Mouse (Mus musculus) C2C12 (cell line): ENCODE data around the gene Atp5d. TPM values are rescaled to one million over a fixed set of nuclear protein-coding genes. Genes with fewer than 3 reads are reported as not detected.

Experiments
- H3K27me3 ChIP-seq: one replicate; pipeline ENCODE4 v1.6.1; 2011; ENCODE audit not compliant: control insufficient read depth, insufficient read depth, insufficient read length
- H3K36me3 ChIP-seq: one replicate; pipeline ENCODE4 v1.6.1; 2011; ENCODE audit not compliant: control insufficient read depth, insufficient read depth
- H3K4me3 ChIP-seq: one replicate; pipeline ENCODE4 v1.5.1; 2011; ENCODE audit warnings: mild to moderate bottlenecking, control low read depth; ENCODE audit not compliant: poor library complexity, insufficient read depth, severe bottlenecking
- H3K79me2 ChIP-seq: one replicate; pipeline ENCODE4 v1.6.1; 2011; ENCODE audit not compliant: control insufficient read depth, insufficient read depth
- H3K79me3 ChIP-seq: one replicate; pipeline ENCODE4 v1.6.1; 2011; ENCODE audit warnings: low read depth, control low read depth
- H3ac ChIP-seq: one replicate; pipeline ENCODE3; 2011; ENCODE audit warnings: low read depth; ENCODE audit not compliant: control insufficient read depth, insufficient read length
- CEBPB ChIP-seq: IDR thresholded peaks from one replicate; pipeline ENCODE4 v1.6.1; 2011; ENCODE audit warnings: low read depth, mild to moderate bottlenecking, control low read depth, moderate library complexity
- CTCF ChIP-seq: IDR thresholded peaks from one replicate; pipeline ENCODE4 v1.5.1; 2011; ENCODE audit not compliant: control insufficient read depth, insufficient read depth, insufficient read length
- FOSL1 ChIP-seq: IDR thresholded peaks from one replicate; pipeline ENCODE4 v1.8.0; 2011; ENCODE audit warnings: mild to moderate bottlenecking, low read length; ENCODE audit not compliant: poor library complexity, insufficient read depth, severe bottlenecking
- MAX ChIP-seq: IDR thresholded peaks from one replicate; pipeline ENCODE4 v1.6.1; 2011; ENCODE audit warnings: mild to moderate bottlenecking, control low read depth
- MYOD1 ChIP-seq: IDR thresholded peaks from one replicate; pipeline ENCODE4 v1.6.1; 2011; ENCODE audit warnings: low read depth; ENCODE audit not compliant: control insufficient read depth, insufficient read length
- MYOG ChIP-seq: IDR thresholded peaks from one replicate; pipeline ENCODE4 v1.6.1; 2011; ENCODE audit not compliant: control insufficient read depth, insufficient read length; ENCODE audit errors: extremely low read depth
- USF1 ChIP-seq: IDR thresholded peaks from one replicate; pipeline ENCODE4 v1.6.1; 2011; ENCODE audit warnings: low read depth, mild to moderate bottlenecking, control low read depth, moderate library complexity
- polyA plus RNA-seq: library from polyadenylated mRNA; unstranded; fragments of >200 nt; fragmentation: generic; extraction: Trizol; gene quantifications from one replicate; pipeline ENCODE4 v1.2.1, GENCODE M21; 2012; ENCODE audit warnings: missing spikeins

Gene Atp5d
- polyA plus RNA-seq, 1 experiment, result 720 TPM

GRCm38 (mm10) chr10:80144864-80145838, 6.7 kb downstream of the Atp5d start:
- Histone ChIP-seq H3K79me2 (peaks cover 66% of the 10 kb centered on the region), H3K79me3 (peaks cover 40% of the 10 kb centered on the region), H3K4me3 (no peak overlapping the region), H3K36me3 (peaks cover 40% of the 10 kb centered on the region), H3ac (peak overlapping the region; percentile 25), H3K27me3 (no peaks in the 10 kb centered on the region)
- TF ChIP-seq CTCF (peak; percentile 85), MAX (no peak), FOSL1 (no peak)

- Histone ChIP-seq H3K79me2 (peaks cover 74% of the 10 kb centered on the region), H3K79me3 (peaks cover 46% of the 10 kb centered on the region), H3K27me3 (no peaks in the 10 kb centered on the region), H3K4me3 (no peak overlapping the region), H3K36me3 (peaks cover 47% of the 10 kb centered on the region), H3ac (no peak overlapping the region)
- TF ChIP-seq CTCF (no peak), MAX (no peak), MYOG (no peak), MYOD1 (no peak), CEBPB (no peak), FOSL1 (no peak), USF1 (no peak)
Observed at GRCm38 (mm10) chr10:80145896-80146295, 7.5 kb downstream of the Atp5d start.

- Histone ChIP-seq H3K36me3 (peaks cover 54% of the 10 kb centered on the region), H3K4me3 (no peak overlapping the region), H3K79me3 (peaks cover 53% of the 10 kb centered on the region), H3K27me3 (no peaks in the 10 kb centered on the region), H3ac (peak overlapping the region; percentile 36), H3K79me2 (peaks cover 81% of the 10 kb centered on the region)
- no peak for TF ChIP-seq CEBPB
- no peak for TF ChIP-seq MYOD1
- no peak for TF ChIP-seq USF1
- no peak for TF ChIP-seq MAX
- TF ChIP-seq CTCF, result no peak
- TF ChIP-seq FOSL1, result no peak
- no peak for TF ChIP-seq MYOG
Observed at GRCm38 (mm10) chr10:80146568-80147011, 8.2 kb downstream of the Atp5d start.

GRCm38 (mm10) chr10:80147146-80147718, 8.8 kb downstream of the Atp5d start:
- H3K36me3 ChIP-seq, result peaks cover 60% of the 10 kb centered on the region
- H3K27me3 ChIP-seq, result no peaks in the 10 kb centered on the region
- peaks cover 59% of the 10 kb centered on the region for H3K79me3 ChIP-seq
- no peak for TF ChIP-seq MYOG
- TF ChIP-seq MAX, result no peak
- no peak for TF ChIP-seq FOSL1
- TF ChIP-seq USF1, result no peak
- no peak for TF ChIP-seq MYOD1
- TF ChIP-seq CEBPB, result no peak
- TF ChIP-seq CTCF, result no peak
- no peak overlapping the region for H3K4me3 ChIP-seq
- H3K79me2 ChIP-seq, result peaks cover 85% of the 10 kb centered on the region
- peak overlapping the region; percentile 25 for H3ac ChIP-seq

GRCm38 (mm10) chr10:80147719-80148601, 9.5 kb downstream of the Atp5d start, which contains the start of gene Midn:
Gene Midn (plus strand): TSS chr10:80148272.
- no peaks in the 10 kb centered on the region for H3K27me3 ChIP-seq
- H3ac ChIP-seq, result peak within 1 kb of the TSS; percentile 95
- peaks cover 59% of the 10 kb centered on the region for H3K79me3 ChIP-seq
- H3K79me2 ChIP-seq, result peaks cover 85% of the 10 kb centered on the region
- TF ChIP-seq FOSL1 (no peak), MAX (no peak), CTCF (peak; percentile 64), MYOG (no peak), USF1 (no peak), MYOD1 (peak; percentile 62)
- peak within 1 kb of the TSS; percentile 93 for H3K4me3 ChIP-seq
- peaks cover 67% of the 10 kb centered on the region for H3K36me3 ChIP-seq
